Mouse (Mus musculus): ENCODE results near the gene Syde2. TPM values are rescaled to one million over a fixed set of nuclear protein-coding genes. Genes with fewer than 3 reads are reported as not detected.

Syde2 gene
- polyA plus RNA-seq, 1 experiment from 2014 or later, result 1.7 TPM

DNA sequence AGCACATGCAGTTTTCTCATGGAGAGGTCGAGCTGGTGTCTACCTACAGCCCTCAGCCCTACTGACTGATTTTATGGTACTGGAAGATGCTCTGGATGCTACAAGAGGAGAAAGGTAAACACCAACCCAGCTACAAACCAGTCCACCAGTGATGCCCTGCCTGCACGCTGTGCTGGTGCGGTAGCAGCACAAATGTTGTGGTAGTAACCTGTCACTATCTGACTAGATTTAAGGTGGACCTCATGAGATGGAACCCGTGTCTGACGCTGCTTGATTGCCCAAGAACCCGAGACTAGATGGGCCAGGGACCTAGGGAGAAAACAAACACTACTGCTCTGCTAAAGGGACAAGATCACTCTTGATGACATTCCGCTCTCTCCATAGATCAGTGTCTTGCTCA is 69.5 kb downstream of the Syde2 start:
- Histone ChIP-seq H3K4me2 (replicated peaks; ENCODE audit: low read depth, low read length) (no peak overlapping the region), H3K27me3 (ENCODE audit: insufficient read depth, low read length) (no peaks in the 10 kb centered on the region), H3K9ac (replicated peaks; ENCODE audit: low read length) (no peak overlapping the region), H3K4me1 (ENCODE audit: insufficient read depth, low read length) (no peaks in the 10 kb centered on the region), H3K27ac (ENCODE audit: low read length) (no peak overlapping the region), H3K4me3 (ENCODE audit: low read length) (no peak overlapping the region), H3K9me3 (ENCODE audit: low read length) (no peaks in the 10 kb centered on the region), H3K36me3 (ENCODE audit: insufficient read depth, low read length) (no peaks in the 10 kb centered on the region)
- no peak; the same call in 1 of the 2 replicates for ATAC-seq (ENCODE audit: low FRiP score, low TSS enrichment)
- WGBS, result 68% methylated on average over 7 of the region's 7 CpGs

DNA sequence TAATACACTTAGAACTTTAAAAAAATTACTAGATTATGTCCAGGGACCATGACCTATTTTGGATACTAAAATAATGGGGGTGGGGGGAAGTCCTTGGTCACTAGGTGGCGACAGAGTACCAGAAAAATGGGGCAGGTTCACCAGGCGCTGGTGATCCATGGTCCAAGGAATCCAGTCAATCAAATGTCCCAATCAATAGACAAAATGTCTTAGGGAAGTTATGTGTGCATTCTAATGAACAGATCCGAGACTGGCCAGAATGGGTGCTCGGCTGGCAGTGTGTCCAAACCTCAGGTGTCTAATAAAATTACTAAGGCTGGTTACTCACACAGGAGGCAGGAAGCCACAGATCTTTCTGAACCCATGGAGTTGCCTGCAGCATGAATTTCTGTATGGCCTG is 70.6 kb downstream of the Syde2 start:
- no peak for ATAC-seq (ENCODE audit: low FRiP score, low TSS enrichment)
- 16% methylated on average over 4 of the region's 4 CpGs for WGBS
- no peak overlapping the region for H3K9ac ChIP-seq (replicated peaks; ENCODE audit: low read length)
- H3K4me1 ChIP-seq (ENCODE audit: insufficient read depth, low read length), result no peaks in the 10 kb centered on the region
- H3K27me3 ChIP-seq (ENCODE audit: insufficient read depth, low read length), result no peaks in the 10 kb centered on the region
- H3K4me2 ChIP-seq (replicated peaks; ENCODE audit: low read depth, low read length), result no peak overlapping the region
- H3K9me3 ChIP-seq (ENCODE audit: low read length), result no peaks in the 10 kb centered on the region
- no peak overlapping the region for H3K27ac ChIP-seq (ENCODE audit: low read length)
- no peaks in the 10 kb centered on the region for H3K36me3 ChIP-seq (ENCODE audit: insufficient read depth, low read length)
- no peak overlapping the region for H3K4me3 ChIP-seq (ENCODE audit: low read length)

- Histone ChIP-seq H3K27ac (ENCODE audit: low read length) (no peak overlapping the region), H3K4me1 (ENCODE audit: insufficient read depth, low read length) (no peaks in the 10 kb centered on the region), H3K4me2 (replicated peaks; ENCODE audit: low read depth, low read length) (no peak overlapping the region), H3K9ac (replicated peaks; ENCODE audit: low read length) (no peak overlapping the region), H3K36me3 (ENCODE audit: insufficient read depth, low read length) (no peaks in the 10 kb centered on the region), H3K9me3 (ENCODE audit: low read length) (no peaks in the 10 kb centered on the region), H3K4me3 (ENCODE audit: low read length) (no peak overlapping the region), H3K27me3 (ENCODE audit: insufficient read depth, low read length) (no peaks in the 10 kb centered on the region)
- 61% methylated on average over 15 of the region's 15 CpGs for WGBS
- ATAC-seq (ENCODE audit: low FRiP score, low TSS enrichment), result no peak
These were observed 71.8 kb downstream of the Syde2 start for GRCm38 (mm10) chr3:146059356-146059926.

GRCm38 (mm10) chr3:146063146-146063545 is 75.5 kb downstream of the Syde2 start:
- WGBS, result 82% methylated on average over 11 of the region's 11 CpGs
- ATAC-seq (ENCODE audit: low FRiP score, low TSS enrichment), result no peak
- no peaks in the 10 kb centered on the region for H3K9me3 ChIP-seq (ENCODE audit: low read length)
- H3K27me3 ChIP-seq (ENCODE audit: insufficient read depth, low read length), result no peaks in the 10 kb centered on the region
- no peak overlapping the region for H3K4me3 ChIP-seq (ENCODE audit: low read length)
- no peaks in the 10 kb centered on the region for H3K36me3 ChIP-seq (ENCODE audit: insufficient read depth, low read length)
- no peak overlapping the region for H3K9ac ChIP-seq (replicated peaks; ENCODE audit: low read length)
- H3K27ac ChIP-seq (ENCODE audit: low read length), result no peak overlapping the region
- H3K4me2 ChIP-seq (replicated peaks; ENCODE audit: low read depth, low read length), result no peak overlapping the region
- no peaks in the 10 kb centered on the region for H3K4me1 ChIP-seq (ENCODE audit: insufficient read depth, low read length)

GRCm38 (mm10) chr3:146069276-146069675 is 81.6 kb downstream of the Syde2 start:
- Histone ChIP-seq H3K27me3 (ENCODE audit: insufficient read depth, low read length) (no peaks in the 10 kb centered on the region), H3K27ac (ENCODE audit: low read length) (no peak overlapping the region), H3K36me3 (ENCODE audit: insufficient read depth, low read length) (no peaks in the 10 kb centered on the region), H3K9me3 (ENCODE audit: low read length) (no peaks in the 10 kb centered on the region), H3K4me1 (ENCODE audit: insufficient read depth, low read length) (no peaks in the 10 kb centered on the region), H3K4me3 (ENCODE audit: low read length) (no peak overlapping the region), H3K4me2 (replicated peaks; ENCODE audit: low read depth, low read length) (no peak overlapping the region), H3K9ac (replicated peaks; ENCODE audit: low read length) (no peak overlapping the region)
- ATAC-seq (ENCODE audit: low FRiP score, low TSS enrichment), result no peak
- WGBS, result 54% methylated on average over 4 of the region's 4 CpGs

Other genes with a start within 250 kb of the Syde2 start
- gene Ddah1, start 229.2 kb upstream of the Syde2 start, polyA plus RNA-seq (2015; fragmentation: Nextera tagmentation; extraction: Ambion mirVana), result 73.5 and 76.7 TPM in 2 replicates
- 53.5 and 56.2 TPM in 2 replicates for gene Bcl10, start 65.1 kb upstream of the Syde2 start, polyA plus RNA-seq (2015; fragmentation: Nextera tagmentation; extraction: Ambion mirVana)
- 46.0 and 51.9 TPM in 2 replicates for gene 2410004B18Rik, start 49.9 kb upstream of the Syde2 start, polyA plus RNA-seq (2015; fragmentation: Nextera tagmentation; extraction: Ambion mirVana)
- 0.24 and 0.31 TPM in 2 replicates for gene Wdr63, start 120.3 kb downstream of the Syde2 start, polyA plus RNA-seq (2015; fragmentation: Nextera tagmentation; extraction: Ambion mirVana)
- gene Mcoln3, start 129.6 kb downstream of the Syde2 start, polyA plus RNA-seq (2015; fragmentation: Nextera tagmentation; extraction: Ambion mirVana), result 20.5 and 20.6 TPM in 2 replicates
- gene Mcoln2, start 162.0 kb downstream of the Syde2 start, polyA plus RNA-seq (2015; fragmentation: Nextera tagmentation; extraction: Ambion mirVana), result 0.84 and 1.3 TPM in 2 replicates
- 2.2 TPM in 2 replicates for gene Lpar3, start 233.1 kb downstream of the Syde2 start, polyA plus RNA-seq (2015; fragmentation: Nextera tagmentation; extraction: Ambion mirVana)

Data from kidney, embryonic 16.5 days (tissue).